Mouse (Mus musculus) megakaryocyte, embryonic 14.5 days (primary cell): ENCODE results near the gene Gm17606.

Source experiments
- FLI1 ChIP-seq: IDR thresholded peaks from 2 replicates; pipeline ENCODE4 v1.6.1; 2012; ENCODE audit warnings: low read length, inconsistent platforms, mixed read lengths
- GATA1 ChIP-seq: IDR thresholded peaks from 3 replicates; pipeline ENCODE4 v1.6.1; 2012; ENCODE audit warnings: mixed read lengths, low read length, inconsistent platforms, borderline replicate concordance

DNA sequence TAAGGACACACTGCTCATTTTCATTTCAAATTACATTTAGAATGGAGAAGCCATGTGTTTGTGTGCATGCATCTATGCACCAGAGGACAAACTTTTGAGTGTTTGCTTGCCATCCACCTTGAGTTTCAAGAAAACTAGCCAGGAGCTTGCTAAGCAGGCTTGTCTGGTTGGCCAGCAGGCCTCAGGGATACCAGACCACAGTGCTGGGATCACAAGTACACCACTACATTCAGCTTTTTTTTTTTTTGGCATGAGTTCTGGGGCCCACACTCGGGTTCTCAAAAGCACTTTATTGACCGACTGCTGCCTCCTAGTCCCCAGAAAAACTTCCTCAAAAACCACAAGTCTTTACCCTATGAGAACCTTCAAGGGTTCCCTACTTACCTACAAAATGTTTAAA is 33.6 kb downstream of the Gm17606 start:
- TF ChIP-seq GATA1: no peak
- TF ChIP-seq FLI1: no peak
